Mouse (Mus musculus) liver, embryonic 14.5 days (tissue): ENCODE data around the gene Slc38a6. TPM values are rescaled to one million over a fixed set of nuclear protein-coding genes. Genes with fewer than 3 reads are reported as not detected.

Experiments used
- ATAC-seq: fragments of 200-750 bp; cut with Nextera tagmentation; 2 replicates; pipeline ENCODE4 v1.8.0; 2017; ENCODE audit warnings: moderate number of reproducible peaks, mild to moderate bottlenecking, moderate library complexity; ENCODE audit not compliant: insufficient read depth
- DNase-seq, 3 experiments: peaks; one replicate each; pipeline ENCODE4 v3.0.0-alpha.2; 2012 to 2013; ENCODE audit warnings: low read depth in 3 of 3, low spot score in 3 of 3
- H3K27ac ChIP-seq: fragments of 300-500 bp; sonication (generic); 2 replicates; pipeline ENCODE4 v1.5.1; 2014; ENCODE audit warnings: moderate library complexity, mild to moderate bottlenecking, control low read depth, inconsistent platforms
- H3K27me3 ChIP-seq: fragments of 300-500 bp; sonication (generic); 2 replicates; pipeline ENCODE4 v1.6.1; 2014; ENCODE audit warnings: mild to moderate bottlenecking, low read length, moderate library complexity; ENCODE audit not compliant: control insufficient read depth, insufficient read depth
- H3K36me3 ChIP-seq: fragments of 300-500 bp; sonication (generic); replicated peaks from 2 replicates; pipeline ENCODE4 v1.6.1; 2014; ENCODE audit warnings: low read depth; ENCODE audit not compliant: control insufficient read depth, insufficient read depth
- H3K4me1 ChIP-seq, 2 experiments: fragments of 200-500 bp in 1 of 2; fragments of 300-500 bp in 1 of 2; sonication (generic) in 1 of 2; replicated peaks; 2 replicates each; pipeline ENCODE4 v1.6.1; 2012 to 2014; ENCODE audit warnings: antibody characterized with exemption in 1 of 2, inconsistent platforms in 1 of 2, low read length in 1 of 2; ENCODE audit not compliant: control insufficient read depth in 2 of 2, insufficient read depth in 2 of 2
- H3K4me2 ChIP-seq: fragments of 300-500 bp; sonication (generic); 2 replicates; pipeline ENCODE4 v1.6.1; 2014; ENCODE audit warnings: low read depth, mild to moderate bottlenecking, control low read depth, moderate library complexity
- H3K4me3 ChIP-seq, 2 experiments: fragments of 200-500 bp in 1 of 2; fragments of 300-500 bp in 1 of 2; sonication (generic) in 1 of 2; 2 replicates each; pipeline ENCODE4 v1.5.1; 2012 to 2014; ENCODE audit warnings: low read depth in 2 of 2, low read length in 2 of 2, mild to moderate bottlenecking in 2 of 2, control low read depth in 1 of 2, inconsistent platforms in 1 of 2, moderate library complexity in 1 of 2; ENCODE audit not compliant: insufficient read depth in 1 of 2
- H3K9ac ChIP-seq: fragments of 300-500 bp; sonication (generic); replicated peaks from 2 replicates; pipeline ENCODE4 v1.6.1; 2014; ENCODE audit warnings: mild to moderate bottlenecking, control low read depth, moderate library complexity
- H3K9me3 ChIP-seq: fragments of 300-500 bp; sonication (generic); 2 replicates; pipeline ENCODE4 v1.6.1; 2016; ENCODE audit warnings: low read length, mixed read lengths; ENCODE audit not compliant: control insufficient read depth
- CTCF ChIP-seq: IDR thresholded peaks from 2 replicates; pipeline ENCODE4 v1.5.1; 2016; ENCODE audit warnings: antibody characterized with exemption, low read depth, control low read depth
- EP300 ChIP-seq: IDR thresholded peaks from 2 replicates; pipeline ENCODE4 v1.6.1; 2016; ENCODE audit warnings: antibody characterized with exemption, low read depth
- whole genome bisulfite sequencing: fragments of 180-500 bp; shearing (Covaris S2); extraction: QIAGEN DNeasy Blood & Tissue Kit; methylation state at CpG from one replicate; pipeline ENCODE4 v1.1.7; 2014; ENCODE audit not compliant: insufficient replicate concordance; 5-methylcytosine and 5-hydroxymethylcytosine counted together
- polyA plus RNA-seq, 2 experiments: library from polyadenylated mRNA; depleted of rRNA in 1 of 2; stranded (reverse) in 1 of 2; unstranded in 1 of 2; fragments of >200 nt; fragmentation: Nextera tagmentation in 1 of 2; extraction: Ambion mirVana in 1 of 2; gene quantifications; 2 replicates each; pipeline versions ENCODE4 v1.2.1 to v1.2.3; 2012 to 2014

The Slc38a6 gene
- polyA plus RNA-seq, 2 experiments = 2.1 to 2.4 TPM

GRCm38 (mm10) chr12:73382290-73383178 lies 96.0 kb downstream of the Slc38a6 start:
- H3K4me3 ChIP-seq = no peak overlapping the region
- WGBS = 42% methylated on average over 12 of the region's 12 CpGs
- DNase-seq (no peak), ATAC-seq (no peak)
- H3K27me3 ChIP-seq = no peaks in the 10 kb centered on the region
- H3K4me2 ChIP-seq = no peak overlapping the region
- no peaks in the 10 kb centered on the region for H3K36me3 ChIP-seq
- TF ChIP-seq EP300 (no peak), CTCF (no peak)
- H3K9ac ChIP-seq = no peak overlapping the region
- no peak overlapping the region for H3K27ac ChIP-seq
- peaks cover 0 to 8% of the 10 kb centered on the region in 2 experiments; a peak in 2 of 4 replicates for H3K4me1 ChIP-seq
- H3K9me3 ChIP-seq = no peaks in the 10 kb centered on the region

- H3K4me1 ChIP-seq = peaks cover 0 to 8% of the 10 kb centered on the region in 2 experiments; a peak in 2 of 4 replicates
- H3K9me3 ChIP-seq = no peaks in the 10 kb centered on the region
- DNase-seq = no peak
- no peak for TF ChIP-seq EP300
- TF ChIP-seq CTCF = no peak
- ATAC-seq = no peak
- no peaks in the 10 kb centered on the region for H3K36me3 ChIP-seq
- no peak overlapping the region for H3K4me3 ChIP-seq
- no peak overlapping the region for H3K4me2 ChIP-seq
- H3K9ac ChIP-seq = no peak overlapping the region
- 56% methylated on average over 5 of the region's 5 CpGs for WGBS
- H3K27me3 ChIP-seq = no peaks in the 10 kb centered on the region
- no peak overlapping the region for H3K27ac ChIP-seq
Measured at GRCm38 (mm10) chr12:73383179-73383510, 96.6 kb downstream of the Slc38a6 start.

- H3K4me3 ChIP-seq = no peak overlapping the region
- no peaks in the 10 kb centered on the region for H3K27me3 ChIP-seq
- H3K27ac ChIP-seq = no peak overlapping the region
- no peaks in the 10 kb centered on the region for H3K9me3 ChIP-seq
- no peak overlapping the region for H3K9ac ChIP-seq
- ATAC-seq = no peak
- no peak for DNase-seq
- H3K4me1 ChIP-seq = peaks cover 0 to 8% of the 10 kb centered on the region in 2 experiments; a peak in 2 of 4 replicates
- H3K36me3 ChIP-seq = no peaks in the 10 kb centered on the region
- no peak overlapping the region for H3K4me2 ChIP-seq
- no peak for TF ChIP-seq CTCF
- WGBS = 17% methylated on average over 3 of the region's 3 CpGs
Measured at GRCm38 (mm10) chr12:73383861-73384260, 97.3 kb downstream of the Slc38a6 start.

GRCm38 (mm10) chr12:73384747-73385146 lies 98.2 kb downstream of the Slc38a6 start:
- Histone ChIP-seq H3K27me3 (no peaks in the 10 kb centered on the region), H3K4me3 (no peak overlapping the region), H3K36me3 (no peaks in the 10 kb centered on the region), H3K27ac (no peak overlapping the region), H3K4me2 (no peak overlapping the region), H3K9me3 (no peaks in the 10 kb centered on the region), H3K4me1 (peaks cover 0 to 8% of the 10 kb centered on the region in 2 experiments; a peak in 2 of 4 replicates), H3K9ac (no peak overlapping the region)
- no peak for ATAC-seq
- TF ChIP-seq CTCF (no peak), EP300 (no peak)
- DNase-seq = no peak
- WGBS = 7% methylated on average over 6 of the region's 6 CpGs

GRCm38 (mm10) chr12:73392507-73392906 lies 105.9 kb downstream of the Slc38a6 start:
- no peaks in the 10 kb centered on the region for H3K36me3 ChIP-seq
- no peak overlapping the region for H3K9ac ChIP-seq
- H3K27me3 ChIP-seq = no peaks in the 10 kb centered on the region
- no peak for ATAC-seq
- H3K4me1 ChIP-seq = no peaks in the 10 kb centered on the region
- WGBS = 46% methylated on average over 1 of the region's 1 CpGs
- DNase-seq = no peak
- no peak overlapping the region for H3K4me3 ChIP-seq
- no peak overlapping the region for H3K4me2 ChIP-seq
- H3K27ac ChIP-seq = no peak overlapping the region
- no peaks in the 10 kb centered on the region for H3K9me3 ChIP-seq
- TF ChIP-seq CTCF (no peak), EP300 (no peak)
